Mouse (Mus musculus) kidney, adult 10 weeks (tissue): ENCODE data around the gene Nr0b2. TPM values are rescaled to one million over a fixed set of nuclear protein-coding genes. Genes with fewer than 3 reads are reported as not detected.

ENCODE experiments used
- polyA plus RNA-seq: library from polyadenylated mRNA; stranded (reverse); fragments of 350-450 nt; fragmentation: Illumina TruSeq; extraction: RNeasy Lipid Tissue Mini Kit (QIAGEN cat#74804); gene quantifications from one replicate; pipeline ENCODE4 v1.2.3, GENCODE M21; 2014; ENCODE audit warnings: low read depth, low replicate concordance

Nr0b2 gene
- polyA plus RNA-seq: not detected

DNA sequence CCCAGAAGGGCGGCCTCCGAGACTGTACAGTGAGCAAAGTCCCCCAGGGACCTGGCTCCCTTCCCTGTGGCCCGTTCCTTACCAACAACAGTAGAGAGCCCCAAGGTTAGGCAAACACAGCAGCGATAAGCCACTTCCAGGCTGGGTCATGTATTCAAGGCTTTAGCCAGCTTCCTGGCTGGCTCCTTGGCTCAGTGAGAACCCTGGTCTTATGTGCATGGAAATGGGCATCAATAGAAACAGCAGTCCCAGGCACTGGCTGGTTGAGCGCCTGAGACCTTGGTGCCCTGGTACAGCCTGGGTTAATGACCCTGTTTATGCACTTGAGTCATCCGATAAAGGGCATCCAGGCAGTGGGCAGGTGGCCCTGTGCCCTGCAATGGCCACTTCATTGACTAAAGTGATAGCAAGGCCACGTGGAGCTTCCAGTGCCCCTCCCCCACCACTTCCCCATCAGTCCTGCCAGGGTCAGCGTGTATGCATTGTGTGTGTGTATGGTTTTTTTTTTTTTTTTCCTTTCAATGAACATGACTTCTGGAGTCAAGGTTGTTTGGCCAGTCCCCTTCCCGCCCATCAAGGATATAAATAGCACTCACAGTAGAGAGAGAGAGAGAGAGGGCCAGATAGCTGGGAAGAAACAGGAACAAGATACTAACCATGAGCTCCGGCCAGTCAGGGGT is at the start of gene Nr0b2:
TSS of gene Nr0b2 (plus strand) at position 609 of the 680 bp plus-strand sequence.

DNA sequence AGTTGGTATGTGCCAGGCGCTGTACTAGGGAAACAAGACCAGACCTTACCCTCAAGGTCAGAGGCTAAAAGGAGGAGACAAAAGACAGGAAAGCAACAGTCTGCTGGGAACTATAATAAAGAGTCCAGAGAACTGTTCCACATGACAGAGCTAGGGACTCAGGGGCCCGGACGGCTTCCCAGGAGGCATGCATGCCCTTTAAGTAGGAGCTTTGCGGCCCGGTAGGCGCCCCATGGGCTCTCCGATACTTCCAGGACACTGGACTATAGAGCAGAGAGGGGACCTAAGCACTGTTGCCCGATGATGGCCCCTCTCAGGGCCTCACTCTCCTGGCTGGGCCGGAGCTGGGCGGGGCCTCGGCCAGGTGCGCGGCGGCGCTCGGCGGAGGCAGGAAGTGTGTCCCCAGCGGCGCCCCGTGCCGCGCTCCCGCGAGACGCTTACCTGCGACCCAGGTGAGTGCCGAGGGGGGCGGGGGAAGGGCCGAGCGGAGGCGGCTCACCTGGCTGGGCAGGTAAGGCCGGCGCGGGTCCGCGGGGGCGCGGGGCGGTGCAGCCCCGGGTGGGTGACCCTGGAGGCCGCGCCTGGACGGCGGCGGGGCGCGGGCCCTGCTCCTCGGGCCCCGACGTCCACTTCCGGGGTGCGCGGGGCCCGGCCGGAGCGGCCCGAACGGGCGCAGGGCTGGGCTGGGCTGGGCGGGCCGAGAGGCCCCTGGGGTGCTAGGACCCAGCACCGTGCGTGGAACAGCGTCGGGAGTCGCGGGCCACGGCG is 34.4 kb upstream of the Nr0b2 start, which contains the start of gene Kdf1:
TSS of gene Kdf1 (plus strand) at position 363 of the 768 bp plus-strand sequence.

DNA sequence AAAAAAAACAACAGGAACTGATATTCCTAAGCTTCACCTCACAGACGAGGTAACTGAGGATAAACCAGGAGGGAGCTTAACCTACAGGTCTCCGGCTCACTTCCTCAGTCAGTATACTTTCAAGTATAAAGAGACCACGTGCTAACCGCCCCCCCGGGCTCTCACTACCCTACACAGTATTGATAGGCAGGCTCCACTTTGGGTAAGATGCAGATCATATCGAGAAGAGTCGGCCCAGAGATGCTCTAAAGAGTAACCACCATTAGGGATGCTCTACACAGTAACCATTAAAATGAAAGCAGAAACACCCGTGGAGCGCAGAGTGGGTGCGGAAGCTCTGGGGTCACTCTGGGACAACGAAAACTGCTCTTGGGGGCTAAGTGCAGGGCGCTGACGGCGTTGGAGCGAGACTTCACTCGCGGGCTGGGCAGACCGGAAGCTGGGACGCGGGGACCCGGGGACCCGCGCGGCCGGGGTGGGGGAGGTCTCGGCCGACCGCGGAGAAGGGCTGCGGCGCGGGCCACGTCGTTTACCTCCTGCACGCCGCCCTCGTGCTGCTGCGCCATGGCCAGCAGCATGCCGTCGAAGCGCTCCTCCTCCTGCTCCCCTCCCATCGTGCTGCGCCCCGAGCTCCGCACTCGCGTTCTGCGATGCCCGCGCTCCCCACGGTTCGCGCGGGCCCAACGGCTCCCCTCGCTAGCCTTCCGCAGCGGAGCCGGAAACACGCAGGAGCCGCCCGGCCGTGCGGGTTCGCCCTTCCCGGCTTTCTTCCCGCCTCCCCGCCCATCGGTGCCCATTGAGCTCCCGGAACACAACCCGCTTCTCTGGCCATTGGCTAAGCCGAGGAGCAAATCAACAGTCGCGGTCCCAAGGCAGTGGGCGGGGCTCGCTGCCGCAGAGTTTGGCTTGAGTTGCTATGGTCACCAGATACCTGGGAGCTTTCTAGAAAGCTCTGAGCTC is 7.6 kb upstream of the Nr0b2 start, which contains the start of gene Nudc:
TSS of gene Nudc (minus strand) at position 725 of the 960 bp plus-strand sequence.

DNA sequence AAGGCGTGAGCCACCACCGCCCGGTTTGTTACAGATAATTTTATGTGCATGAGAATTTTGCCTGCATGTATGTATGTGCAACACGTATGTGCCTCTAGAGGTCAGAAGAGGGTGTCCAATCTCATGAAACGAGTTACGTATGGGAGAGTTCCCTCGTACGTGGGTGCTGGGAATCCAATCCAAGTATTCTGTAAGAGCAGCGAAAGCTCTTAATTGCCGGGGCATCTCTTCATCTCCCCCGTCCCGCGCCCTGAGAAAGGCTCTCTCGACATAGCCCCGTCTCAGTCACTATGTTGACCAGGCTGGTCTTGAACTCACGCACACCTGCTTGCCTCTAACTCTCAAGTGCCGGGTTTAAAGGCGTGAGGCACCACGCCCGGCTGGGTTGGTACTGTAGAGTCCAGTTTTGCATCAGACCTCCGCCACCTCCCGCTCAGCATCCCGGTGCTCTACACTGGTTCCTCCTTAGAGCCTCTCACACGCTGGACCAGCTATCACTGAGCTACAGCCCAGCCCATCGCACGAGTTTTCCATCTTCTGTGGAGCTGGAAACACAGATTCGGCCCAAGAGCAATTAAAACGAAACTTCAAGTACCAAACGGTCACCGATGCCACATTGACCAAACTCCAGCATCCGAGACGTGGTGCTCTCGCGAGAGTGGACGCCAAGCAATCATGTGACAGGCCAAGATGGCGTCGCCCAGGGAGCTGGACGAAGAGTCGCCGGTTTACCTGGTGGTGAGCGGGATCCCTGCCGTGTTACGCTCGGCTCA is 21.1 kb downstream of the Nr0b2 start, which contains the start of gene Gpatch3:
TSS of gene Gpatch3 (plus strand) at position 676 of the 773 bp plus-strand sequence.

DNA sequence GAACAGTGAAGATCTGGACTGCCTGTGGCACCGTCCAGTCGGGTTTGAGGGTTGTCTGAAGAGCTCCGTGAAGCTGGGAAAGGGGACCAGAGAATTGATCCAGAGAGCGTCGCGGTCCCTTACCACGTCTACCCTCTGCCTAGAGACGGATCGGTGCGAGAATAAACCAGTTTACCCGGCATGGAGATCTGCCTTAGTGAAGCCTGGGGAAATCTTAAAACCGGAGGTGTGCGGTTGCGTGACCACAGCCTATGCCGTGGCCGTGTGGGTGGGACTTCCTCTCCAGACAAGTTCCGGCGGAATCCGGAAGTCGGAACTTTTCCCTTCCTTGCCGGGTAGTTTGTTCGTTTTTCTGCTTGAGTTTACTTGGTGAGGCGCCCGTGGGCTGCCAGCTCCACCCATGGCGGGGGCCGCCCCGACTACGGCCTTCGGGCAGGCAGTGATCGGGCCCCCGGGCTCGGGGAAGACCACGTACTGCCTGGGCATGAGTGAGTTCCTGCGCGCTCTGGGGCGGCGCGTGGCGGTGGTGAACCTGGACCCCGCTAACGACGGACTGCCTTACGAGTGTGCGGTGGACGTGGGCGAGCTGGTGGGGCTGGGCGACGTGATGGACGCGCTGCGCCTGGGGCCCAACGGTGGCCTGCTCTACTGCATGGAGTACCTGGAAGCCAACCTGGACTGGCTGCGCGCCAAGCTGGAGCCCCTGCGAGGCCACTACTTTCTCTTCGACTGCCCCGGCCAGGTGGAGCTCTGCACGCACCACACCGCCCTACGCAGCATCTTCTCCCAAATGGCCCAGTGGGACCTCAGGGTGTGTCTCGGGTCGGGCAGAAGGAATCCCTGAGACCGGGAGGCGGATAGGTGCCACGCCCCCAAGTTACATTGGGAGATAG is 31.1 kb downstream of the Nr0b2 start, which contains the start of gene Gpn2:
TSS of gene Gpn2 (plus strand) at position 304 of the 893 bp plus-strand sequence.

DNA sequence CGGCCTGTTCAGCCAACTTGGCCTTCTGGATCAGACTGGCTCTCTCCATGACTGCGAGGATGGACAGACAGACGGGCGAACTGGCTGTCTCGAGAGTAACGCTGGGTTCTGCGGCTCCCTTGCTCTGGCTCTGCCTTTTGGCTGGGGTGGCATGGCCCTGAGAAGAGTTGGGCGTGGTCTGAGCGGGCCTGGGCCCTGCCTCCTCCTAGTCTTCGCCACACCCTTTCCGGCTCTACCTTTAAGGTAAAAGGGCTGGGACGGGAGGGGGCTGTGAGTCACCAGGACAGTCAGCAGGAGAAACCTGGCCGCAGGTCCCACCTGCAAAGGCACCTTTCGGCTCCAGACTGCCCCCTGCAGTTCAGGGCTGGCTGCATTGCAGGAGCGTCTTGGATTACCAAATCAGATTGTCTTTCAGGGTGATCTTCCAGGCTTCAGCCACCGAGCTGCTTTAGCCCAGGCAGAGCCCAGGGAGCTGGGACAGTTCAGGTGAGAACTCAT is 48.6 kb downstream of the Nr0b2 start, which contains the start of gene Sfn:
TSS of gene Sfn (minus strand) at position 448 of the 498 bp plus-strand sequence.

Other genes starting within 250 kb of the Nr0b2 start
- gene Wdtc1, start 199.9 kb upstream of the Nr0b2 start, polyA plus RNA-seq: 5.0 TPM
- gene Slc9a1, start 183.7 kb upstream of the Nr0b2 start, polyA plus RNA-seq: 1.2 TPM
- not detected for gene Tent5b, start 73.2 kb upstream of the Nr0b2 start, polyA plus RNA-seq
- not detected for gene Trnp1, start 54.8 kb upstream of the Nr0b2 start, polyA plus RNA-seq
- 1.1 TPM for gene Kdf1, start 34.4 kb upstream of the Nr0b2 start, polyA plus RNA-seq
- 20.4 TPM for gene Nudc, start 7.4 kb upstream of the Nr0b2 start, polyA plus RNA-seq
- gene Gpatch3, start 21.4 kb downstream of the Nr0b2 start, polyA plus RNA-seq: not detected
- 0.57 TPM for gene Gpn2, start 31.0 kb downstream of the Nr0b2 start, polyA plus RNA-seq
- gene Sfn, start 48.8 kb downstream of the Nr0b2 start, polyA plus RNA-seq: not detected
- gene Zdhhc18, start 96.8 kb downstream of the Nr0b2 start, polyA plus RNA-seq: 1.8 TPM
- 4.7 TPM for gene Pigv, start 119.3 kb downstream of the Nr0b2 start, polyA plus RNA-seq
- 12.9 TPM for gene Arid1a, start 203.4 kb downstream of the Nr0b2 start, polyA plus RNA-seq